Mouse (Mus musculus) cerebellum, adult 2 months (tissue): ENCODE results near the gene Vil1. TPM values are rescaled to one million over a fixed set of nuclear protein-coding genes. Genes with fewer than 3 reads are reported as not detected.
A peak's percentile ranks its signal among the peaks of the same experiment; 100 is the strongest.

Experiments
- DNase-seq, 2 experiments: peaks; one replicate each; pipeline ENCODE4 v3.0.0; 2021
- H3K27ac ChIP-seq: fragments of 200-500 bp; 2 replicates; pipeline ENCODE4 v1.5.1; 2012; ENCODE audit warnings: low read length, control low read depth, inconsistent platforms; ENCODE audit not compliant: insufficient read depth
- H3K27me3 ChIP-seq: fragments of 200-500 bp; 2 replicates; pipeline ENCODE4 v1.6.1; 2012; ENCODE audit warnings: inconsistent platforms, mild to moderate bottlenecking, low read length, moderate library complexity; ENCODE audit not compliant: control insufficient read depth, insufficient read depth
- H3K4me1 ChIP-seq: fragments of 200-500 bp; 2 replicates; pipeline ENCODE4 v1.6.1; 2011; ENCODE audit warnings: low read length; ENCODE audit not compliant: control insufficient read depth, insufficient read depth
- H3K4me3 ChIP-seq: fragments of 200-500 bp; replicated peaks from 2 replicates; pipeline ENCODE3; 2011; ENCODE audit warnings: mild to moderate bottlenecking, low read depth, low read length, control low read depth; ENCODE audit not compliant: insufficient read depth
- CTCF ChIP-seq: fragments of 200-500 bp; IDR thresholded peaks from 2 replicates; pipeline ENCODE4 v1.5.1; 2011; ENCODE audit warnings: low read depth, mild to moderate bottlenecking, control low read depth, low read length, moderate library complexity, borderline replicate concordance; ENCODE audit not compliant: insufficient read depth
- POLR2A ChIP-seq: fragments of 200-500 bp; IDR thresholded peaks from 2 replicates; pipeline ENCODE4 v1.6.1; 2011; ENCODE audit warnings: low read length, control low read depth, borderline replicate concordance; ENCODE audit not compliant: insufficient read depth
- WGBS: fragments of 180-500 bp; shearing (Covaris S2); methylation state at CpG from one replicate; pipeline ENCODE4 v1.1.7; 2018; 5-methylcytosine and 5-hydroxymethylcytosine counted together
- polyA plus RNA-seq: library from polyadenylated mRNA; depleted of rRNA; stranded (reverse); fragments of >200 nt; gene quantifications from 2 replicates; pipeline ENCODE4 v1.2.3, GENCODE M21; 2012

Gene Vil1
- polyA plus RNA-seq, 1 experiment, result 0.39 TPM

- Histone ChIP-seq H3K27ac (no peak overlapping the region), H3K4me1 (no peaks in the 10 kb centered on the region), H3K4me3 (no peak overlapping the region), H3K27me3 (no peaks in the 10 kb centered on the region)
- 82% methylated on average over 7 of the region's 7 CpGs for WGBS
- TF ChIP-seq POLR2A (no peak), CTCF (no peak)
- peak in 1 of 2 experiments; percentile 22 for DNase-seq
Measured at GRCm38 (mm10) chr1:74388398-74388920, 20.7 kb upstream of the Vil1 start.

GRCm38 (mm10) chr1:74389831-74390286 lies 19.3 kb upstream of the Vil1 start:
- 34% methylated on average over 29 of the region's 29 CpGs for WGBS
- peak in 1 of 2 experiments; percentile 15 for DNase-seq
- TF ChIP-seq POLR2A (no peak), CTCF (no peak)
- H3K4me3 ChIP-seq, result no peak overlapping the region
- H3K27ac ChIP-seq, result no peak overlapping the region
- no peaks in the 10 kb centered on the region for H3K27me3 ChIP-seq
- no peaks in the 10 kb centered on the region for H3K4me1 ChIP-seq

GRCm38 (mm10) chr1:74390287-74390906 lies 18.8 kb upstream of the Vil1 start:
- DNase-seq, result peak; percentile 60 to 64
- H3K4me1 ChIP-seq, result no peaks in the 10 kb centered on the region
- WGBS, result 11% methylated on average over 21 of the region's 21 CpGs
- H3K4me3 ChIP-seq, result no peak overlapping the region
- H3K27ac ChIP-seq, result no peak overlapping the region
- TF ChIP-seq CTCF (peak; percentile 60), POLR2A (no peak)
- no peaks in the 10 kb centered on the region for H3K27me3 ChIP-seq

GRCm38 (mm10) chr1:74390924-74391748 lies 18.0 kb upstream of the Vil1 start, which contains the start of gene Ctdsp1:
Ctdsp1 (plus strand) TSS chr1:74391509.
- WGBS, result 2% methylated on average over 51 of the region's 51 CpGs
- no peaks in the 10 kb centered on the region for H3K4me1 ChIP-seq
- H3K4me3 ChIP-seq, result peak within 1 kb of the TSS; percentile 73
- peak; percentile 20; the same call in 1 of the 2 replicates for TF ChIP-seq CTCF
- TF ChIP-seq POLR2A, result peak; percentile 33; the same call in 1 of the 2 replicates
- peak within 1 kb of the TSS; percentile 77 for H3K27ac ChIP-seq
- no peaks in the 10 kb centered on the region for H3K27me3 ChIP-seq
- DNase-seq, result peak; percentile 96 to 97

GRCm38 (mm10) chr1:74391844-74392441 lies 17.2 kb upstream of the Vil1 start:
- peak overlapping the region; percentile 77 for H3K27ac ChIP-seq
- no peak for TF ChIP-seq POLR2A
- no peak for TF ChIP-seq CTCF
- DNase-seq, result peak; percentile 63 to 72
- no peaks in the 10 kb centered on the region for H3K27me3 ChIP-seq
- peak overlapping the region; percentile 73 for H3K4me3 ChIP-seq
- WGBS, result under 1% methylated on average over 44 of the region's 63 CpGs
- no peaks in the 10 kb centered on the region for H3K4me1 ChIP-seq

GRCm38 (mm10) chr1:74392446-74392994 lies 16.7 kb upstream of the Vil1 start:
- DNase-seq, result no peak
- no peak for TF ChIP-seq POLR2A
- H3K27ac ChIP-seq, result peak overlapping the region; percentile 77; the same call in 1 of the 2 replicates
- no peaks in the 10 kb centered on the region for H3K27me3 ChIP-seq
- WGBS, result 2% methylated on average over 16 of the region's 16 CpGs
- peak overlapping the region; percentile 73 for H3K4me3 ChIP-seq
- H3K4me1 ChIP-seq, result no peaks in the 10 kb centered on the region

GRCm38 (mm10) chr1:74393010-74393409 lies 16.2 kb upstream of the Vil1 start:
- peak in 1 of 2 experiments; percentile 34 for DNase-seq
- 21% methylated on average over 7 of the region's 7 CpGs for WGBS
- Histone ChIP-seq H3K4me3 (peak overlapping the region; percentile 23), H3K4me1 (no peaks in the 10 kb centered on the region), H3K27me3 (no peaks in the 10 kb centered on the region), H3K27ac (no peak overlapping the region)
- TF ChIP-seq POLR2A (no peak), CTCF (no peak)
